Mouse (Mus musculus): ENCODE measurements at regions not wholly inside any gene's neighbourhood (a gene's known extent, or its start where the extent isn't known, plus 50 kb on each side); places are given as distances from the start of the nearest gene placed in this dataset.

DNA sequence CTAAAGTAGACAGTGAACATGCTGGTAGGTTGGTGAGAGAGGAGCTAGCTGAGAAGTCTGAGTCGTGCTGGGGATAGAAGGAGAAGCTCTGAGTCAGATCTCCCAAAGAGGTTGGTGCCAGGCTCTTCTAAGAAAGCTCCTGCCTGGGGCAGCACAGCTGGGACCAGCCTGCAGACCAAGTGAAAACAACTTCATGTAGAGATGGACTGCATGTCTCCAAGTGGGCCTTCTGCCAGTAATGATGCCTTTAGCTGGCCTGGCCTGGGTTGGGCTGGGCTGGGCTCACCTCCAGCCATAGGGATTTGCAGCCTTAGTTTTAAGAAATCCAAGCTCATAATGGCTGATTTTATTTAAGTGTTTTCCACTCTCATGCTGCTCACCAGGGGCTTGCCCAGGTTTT, 357.7 kb downstream of the Insig2 start:
- TF ChIP-seq CTCF (IDR thresholded peaks at IDR 0.05; ENCODE audit: extremely low read depth, insufficient read depth, insufficient read length, insufficient replicate concordance) (no peak), POLR2A (IDR thresholded peaks at IDR 0.05; ENCODE audit: low read depth, low read length) (no peak)
